Mouse (Mus musculus): Measurements from ENCODE around the gene Syn3. TPM values are rescaled to one million over a fixed set of nuclear protein-coding genes. Genes with fewer than 3 reads are reported as not detected.

The Syn3 gene
- polyA plus RNA-seq, 1 experiment from 2014 or later: 4.4 TPM

DNA sequence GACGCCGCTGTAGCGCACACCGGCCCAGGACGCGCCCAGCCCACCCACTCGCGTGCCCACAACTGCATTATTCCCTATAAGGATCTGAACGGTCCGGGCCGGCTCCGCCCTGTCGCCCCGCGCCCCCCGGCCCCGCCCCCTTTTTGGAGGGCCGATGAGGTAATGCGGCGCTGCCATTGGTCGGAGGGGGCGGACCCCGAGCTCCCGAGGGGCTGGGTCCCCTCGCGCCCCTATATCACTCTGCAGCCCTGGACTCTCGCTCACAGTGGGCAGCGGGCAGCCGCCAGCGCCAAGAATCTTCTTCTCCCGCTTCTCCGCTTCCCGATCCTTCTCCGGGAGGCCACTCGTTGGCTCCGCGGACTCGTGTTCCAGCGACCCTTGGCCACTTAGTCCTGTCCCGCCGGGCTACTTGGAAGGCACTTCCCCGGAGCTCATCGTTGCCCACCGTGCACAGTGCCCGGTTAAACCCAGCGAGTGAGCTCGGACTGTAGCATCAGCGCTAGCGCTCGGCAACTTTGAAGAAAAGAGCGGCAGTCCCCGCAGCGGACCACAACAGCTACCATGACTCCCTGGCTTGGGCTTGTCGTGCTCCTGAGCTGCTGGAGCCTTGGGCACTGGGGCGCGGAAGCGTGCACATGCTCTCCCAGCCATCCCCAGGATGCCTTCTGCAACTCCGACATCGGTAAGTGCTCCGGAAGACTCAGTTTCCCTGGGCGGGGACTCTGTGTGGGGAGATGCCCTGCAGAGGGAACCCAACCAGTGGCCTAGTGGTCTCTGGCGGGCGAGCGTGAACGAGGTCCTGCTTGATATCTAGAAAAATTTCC lies 198.2 kb downstream of the Syn3 start, which contains the start of gene Timp3:
TSS of gene Timp3 (plus strand) at position 80 of the 824 bp plus-strand sequence.
- Histone ChIP-seq H3K27me3 (ENCODE audit: control insufficient read depth, insufficient read depth, low read length) (no peaks in the 10 kb centered on the region; the same call in 1 of the 2 replicates), H3K27ac (ENCODE audit: low read depth, low read length) (no peak within 1 kb of the TSS), H3K9ac (ENCODE audit: low read length) (peak within 1 kb of the TSS; percentile 68), H3K4me3 (ENCODE audit: low read depth, low read length) (peak within 1 kb of the TSS; percentile 38), H3K9me3 (ENCODE audit: control insufficient read depth, low read length) (no peaks in the 10 kb centered on the region), H3K36me3 (ENCODE audit: control insufficient read depth, insufficient read depth, low read length) (no peaks in the 10 kb centered on the region), H3K4me1 (ENCODE audit: control insufficient read depth, insufficient read depth, low read length) (peaks cover 18% of the 10 kb centered on the region), H3K4me2 (peak within 1 kb of the TSS; percentile 87)
- DNase-seq (ENCODE audit: low spot score, missing footprints) (peak; percentile 97), ATAC-seq (ENCODE audit: low FRiP score) (peak; percentile 89)
- under 1% methylated on average over 63 of the region's 65 CpGs for WGBS

GRCm38 (mm10) chr10:86299795-86300194 lies 198.9 kb downstream of the Syn3 start:
- H3K4me2 ChIP-seq: peak overlapping the region; percentile 87
- ATAC-seq (ENCODE audit: low FRiP score): no peak
- no peaks in the 10 kb centered on the region for H3K36me3 ChIP-seq (ENCODE audit: control insufficient read depth, insufficient read depth, low read length)
- no peaks in the 10 kb centered on the region for H3K9me3 ChIP-seq (ENCODE audit: control insufficient read depth, low read length)
- H3K9ac ChIP-seq (ENCODE audit: low read length): peak overlapping the region; percentile 68
- H3K4me1 ChIP-seq (ENCODE audit: control insufficient read depth, insufficient read depth, low read length): peaks cover 20% of the 10 kb centered on the region
- no peak overlapping the region for H3K27ac ChIP-seq (ENCODE audit: low read depth, low read length)
- H3K4me3 ChIP-seq (ENCODE audit: low read depth, low read length): peak overlapping the region; percentile 38
- no peaks in the 10 kb centered on the region; the same call in 1 of the 2 replicates for H3K27me3 ChIP-seq (ENCODE audit: control insufficient read depth, insufficient read depth, low read length)
- WGBS: 39% methylated on average over 6 of the region's 6 CpGs
- DNase-seq (ENCODE audit: low spot score, missing footprints): no peak

- H3K27me3 ChIP-seq (ENCODE audit: control insufficient read depth, insufficient read depth, low read length): no peaks in the 10 kb centered on the region; the same call in 1 of the 2 replicates
- H3K9ac ChIP-seq (ENCODE audit: low read length): no peak overlapping the region
- DNase-seq (ENCODE audit: low spot score, missing footprints) (no peak), ATAC-seq (ENCODE audit: low FRiP score) (no peak)
- no peak overlapping the region for H3K27ac ChIP-seq (ENCODE audit: low read depth, low read length)
- H3K4me2 ChIP-seq: no peak overlapping the region
- peaks cover 20% of the 10 kb centered on the region for H3K4me1 ChIP-seq (ENCODE audit: control insufficient read depth, insufficient read depth, low read length)
- no peak overlapping the region for H3K4me3 ChIP-seq (ENCODE audit: low read depth, low read length)
- no peaks in the 10 kb centered on the region for H3K9me3 ChIP-seq (ENCODE audit: control insufficient read depth, low read length)
- no peaks in the 10 kb centered on the region for H3K36me3 ChIP-seq (ENCODE audit: control insufficient read depth, insufficient read depth, low read length)
- WGBS: 52% methylated on average over 6 of the region's 6 CpGs
These were observed 200.4 kb downstream of the Syn3 start for GRCm38 (mm10) chr10:86298326-86298725.

GRCm38 (mm10) chr10:86297307-86297706 lies 201.4 kb downstream of the Syn3 start:
- Histone ChIP-seq H3K27ac (ENCODE audit: low read depth, low read length) (no peak overlapping the region), H3K36me3 (ENCODE audit: control insufficient read depth, insufficient read depth, low read length) (no peaks in the 10 kb centered on the region), H3K27me3 (ENCODE audit: control insufficient read depth, insufficient read depth, low read length) (no peaks in the 10 kb centered on the region; the same call in 1 of the 2 replicates), H3K9me3 (ENCODE audit: control insufficient read depth, low read length) (no peaks in the 10 kb centered on the region), H3K4me3 (ENCODE audit: low read depth, low read length) (no peak overlapping the region), H3K4me2 (no peak overlapping the region), H3K9ac (ENCODE audit: low read length) (no peak overlapping the region), H3K4me1 (ENCODE audit: control insufficient read depth, insufficient read depth, low read length) (peaks cover 16% of the 10 kb centered on the region)
- 83% methylated on average over 2 of the region's 2 CpGs for WGBS
- DNase-seq (ENCODE audit: low spot score, missing footprints) (no peak), ATAC-seq (ENCODE audit: low FRiP score) (no peak)

DNA sequence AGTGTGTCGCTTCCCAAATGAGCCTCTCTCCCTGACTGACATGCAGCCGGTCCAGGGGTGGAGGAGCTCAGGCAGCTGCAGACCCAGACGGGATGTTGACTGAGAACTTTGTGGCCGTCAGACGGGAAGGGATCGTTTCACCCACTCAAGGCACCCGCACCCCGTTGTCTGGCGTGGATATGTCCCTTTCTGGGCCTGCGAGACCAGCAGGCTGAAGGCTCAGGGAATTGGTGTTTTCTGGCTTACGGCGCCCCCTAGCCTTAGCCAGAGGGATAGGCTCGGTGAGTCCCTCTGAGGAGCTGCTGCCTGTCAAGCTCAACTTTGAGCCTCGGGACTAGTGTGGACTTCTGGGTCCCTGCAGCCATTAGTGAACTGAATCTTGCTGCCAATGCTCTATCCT lies 202.6 kb downstream of the Syn3 start:
- WGBS: 3% methylated on average over 14 of the region's 14 CpGs
- Histone ChIP-seq H3K4me3 (ENCODE audit: low read depth, low read length) (no peak overlapping the region), H3K36me3 (ENCODE audit: control insufficient read depth, insufficient read depth, low read length) (no peaks in the 10 kb centered on the region), H3K27ac (ENCODE audit: low read depth, low read length) (no peak overlapping the region), H3K4me2 (peak overlapping the region; percentile 47), H3K9me3 (ENCODE audit: control insufficient read depth, low read length) (no peaks in the 10 kb centered on the region), H3K9ac (ENCODE audit: low read length) (peak overlapping the region; percentile 38; the same call in 1 of the 2 replicates), H3K27me3 (ENCODE audit: control insufficient read depth, insufficient read depth, low read length) (no peaks in the 10 kb centered on the region; the same call in 1 of the 2 replicates), H3K4me1 (ENCODE audit: control insufficient read depth, insufficient read depth, low read length) (peaks cover 16% of the 10 kb centered on the region)
- peak; percentile 94 for DNase-seq (ENCODE audit: low spot score, missing footprints)
- peak; percentile 59 for ATAC-seq (ENCODE audit: low FRiP score)

GRCm38 (mm10) chr10:86295454-86296098 lies 203.1 kb downstream of the Syn3 start:
- H3K4me1 ChIP-seq (ENCODE audit: control insufficient read depth, insufficient read depth, low read length): peaks cover 14% of the 10 kb centered on the region
- H3K9ac ChIP-seq (ENCODE audit: low read length): peak overlapping the region; percentile 38; the same call in 1 of the 2 replicates
- H3K4me3 ChIP-seq (ENCODE audit: low read depth, low read length): no peak overlapping the region
- H3K4me2 ChIP-seq: peak overlapping the region; percentile 47
- DNase-seq (ENCODE audit: low spot score, missing footprints) (peak; percentile 82), ATAC-seq (ENCODE audit: low FRiP score) (no peak; the same call in 1 of the 2 replicates)
- no peak overlapping the region for H3K27ac ChIP-seq (ENCODE audit: low read depth, low read length)
- H3K27me3 ChIP-seq (ENCODE audit: control insufficient read depth, insufficient read depth, low read length): no peaks in the 10 kb centered on the region; the same call in 1 of the 2 replicates
- WGBS: 22% methylated on average over 13 of the region's 13 CpGs
- no peaks in the 10 kb centered on the region for H3K9me3 ChIP-seq (ENCODE audit: control insufficient read depth, low read length)
- no peaks in the 10 kb centered on the region for H3K36me3 ChIP-seq (ENCODE audit: control insufficient read depth, insufficient read depth, low read length)

DNA sequence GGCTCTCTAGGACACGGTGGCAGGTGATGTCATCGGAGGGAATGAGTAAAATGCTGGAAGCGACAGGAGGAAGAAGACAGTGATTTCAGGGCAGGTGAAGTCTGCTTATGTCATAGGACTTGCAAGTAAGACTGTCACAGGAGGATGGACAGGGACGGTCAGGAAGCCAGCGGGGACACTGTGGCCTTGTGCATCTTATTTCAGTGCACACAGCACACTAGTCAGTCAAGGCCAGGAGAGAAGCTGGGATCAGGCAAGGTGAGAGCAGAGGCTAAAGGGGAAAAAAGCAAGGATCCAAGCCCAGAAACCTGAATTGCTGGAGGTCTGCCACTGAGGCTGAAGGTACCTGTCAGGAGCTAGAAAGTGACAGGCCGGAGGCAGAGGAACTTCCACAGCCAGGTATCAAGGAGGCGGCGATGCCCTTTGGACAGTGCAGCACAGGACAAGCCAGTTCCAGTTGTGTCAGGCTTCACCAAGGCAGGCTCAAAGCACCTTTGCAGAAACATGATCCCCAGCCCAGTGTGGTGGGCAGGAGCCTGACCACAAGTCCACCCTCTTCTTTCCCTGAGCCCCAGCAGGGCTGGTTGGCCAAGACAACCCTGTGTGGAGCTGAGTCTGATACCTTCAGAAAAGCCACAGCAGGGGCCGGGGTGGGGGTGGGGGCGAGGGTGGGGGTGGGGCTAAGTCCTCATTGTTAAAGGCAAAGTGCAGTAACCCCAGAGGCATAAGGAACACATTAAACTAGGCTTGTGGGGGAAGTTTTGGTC lies 203.9 kb downstream of the Syn3 start:
- H3K4me2 ChIP-seq: no peak overlapping the region
- no peak for DNase-seq (ENCODE audit: low spot score, missing footprints)
- H3K36me3 ChIP-seq (ENCODE audit: control insufficient read depth, insufficient read depth, low read length): no peaks in the 10 kb centered on the region
- H3K9ac ChIP-seq (ENCODE audit: low read length): no peak overlapping the region
- H3K27me3 ChIP-seq (ENCODE audit: control insufficient read depth, insufficient read depth, low read length): no peaks in the 10 kb centered on the region; the same call in 1 of the 2 replicates
- H3K27ac ChIP-seq (ENCODE audit: low read depth, low read length): no peak overlapping the region
- no peak overlapping the region for H3K4me3 ChIP-seq (ENCODE audit: low read depth, low read length)
- ATAC-seq (ENCODE audit: low FRiP score): 0 out of 2 replicates have a peak, but pooled peaks have one; percentile 28
- WGBS: 56% methylated on average over 10 of the region's 10 CpGs
- peaks cover 8% of the 10 kb centered on the region; the same call in 1 of the 2 replicates for H3K4me1 ChIP-seq (ENCODE audit: control insufficient read depth, insufficient read depth, low read length)
- no peaks in the 10 kb centered on the region for H3K9me3 ChIP-seq (ENCODE audit: control insufficient read depth, low read length)

DNA sequence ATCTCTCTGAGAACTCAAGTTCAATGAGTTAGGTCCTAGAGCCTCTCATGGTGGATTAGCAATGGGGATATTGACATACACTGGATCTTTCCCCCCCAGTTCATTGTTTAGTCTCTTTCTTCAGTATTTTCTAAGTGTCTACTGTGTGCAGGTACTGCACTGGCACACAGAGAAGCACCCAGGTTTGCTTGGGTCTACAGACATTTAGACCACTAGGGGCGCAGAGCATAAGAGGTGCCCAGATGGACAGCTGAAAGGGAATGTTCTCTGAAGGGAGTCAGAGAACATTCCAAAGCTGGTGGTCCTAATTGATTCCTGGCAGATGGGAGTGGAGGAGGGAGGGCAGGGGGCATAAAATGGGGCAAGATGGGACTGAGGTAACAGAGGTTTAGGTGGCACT lies 204.8 kb downstream of the Syn3 start:
- no peaks in the 10 kb centered on the region for H3K9me3 ChIP-seq (ENCODE audit: control insufficient read depth, low read length)
- H3K27ac ChIP-seq (ENCODE audit: low read depth, low read length): no peak overlapping the region
- H3K4me3 ChIP-seq (ENCODE audit: low read depth, low read length): no peak overlapping the region
- H3K4me1 ChIP-seq (ENCODE audit: control insufficient read depth, insufficient read depth, low read length): peaks cover 8% of the 10 kb centered on the region; the same call in 1 of the 2 replicates
- no peak overlapping the region for H3K4me2 ChIP-seq
- WGBS: 68% methylated on average over 1 of the region's 1 CpGs
- no peaks in the 10 kb centered on the region; the same call in 1 of the 2 replicates for H3K27me3 ChIP-seq (ENCODE audit: control insufficient read depth, insufficient read depth, low read length)
- DNase-seq (ENCODE audit: low spot score, missing footprints): no peak
- H3K9ac ChIP-seq (ENCODE audit: low read length): no peak overlapping the region
- ATAC-seq (ENCODE audit: low FRiP score): no peak
- no peaks in the 10 kb centered on the region for H3K36me3 ChIP-seq (ENCODE audit: control insufficient read depth, insufficient read depth, low read length)

All from midbrain, embryonic 11.5 days (tissue).